Mouse (Mus musculus): ENCODE measurements at regions not wholly inside any gene's neighbourhood (a gene's known extent, or its start where the extent isn't known, plus 50 kb on each side); places are given as distances from the start of the nearest gene placed in this dataset.

DNA sequence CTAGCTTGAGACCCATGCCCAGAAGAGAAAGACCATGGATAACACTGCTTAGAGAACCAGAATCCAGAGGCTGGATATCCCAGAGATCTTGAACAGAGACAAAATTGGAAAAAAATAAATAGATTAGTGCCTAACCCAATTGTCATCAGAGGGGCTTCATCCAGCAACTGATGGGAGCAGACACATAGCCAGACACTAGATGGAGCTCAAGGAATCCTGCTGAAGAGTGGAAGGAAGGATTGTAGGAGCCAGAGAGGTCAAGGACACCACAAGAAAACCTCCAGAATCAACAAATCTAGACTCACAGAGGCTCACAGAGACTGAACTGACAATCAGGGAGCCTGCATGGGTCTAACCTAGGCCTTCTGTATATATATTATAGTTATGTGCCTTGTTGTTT, 359.4 kb downstream of the Ins1 start:
- no peak for ATAC-seq (replicated peaks in 1 of 2; ENCODE audit: insufficient read depth in 1 of 2, low FRiP score in 2 of 2, low TSS enrichment in 1 of 2, low read depth in 1 of 2, poor library complexity in 2 of 2, severe bottlenecking in 2 of 2)

DNA sequence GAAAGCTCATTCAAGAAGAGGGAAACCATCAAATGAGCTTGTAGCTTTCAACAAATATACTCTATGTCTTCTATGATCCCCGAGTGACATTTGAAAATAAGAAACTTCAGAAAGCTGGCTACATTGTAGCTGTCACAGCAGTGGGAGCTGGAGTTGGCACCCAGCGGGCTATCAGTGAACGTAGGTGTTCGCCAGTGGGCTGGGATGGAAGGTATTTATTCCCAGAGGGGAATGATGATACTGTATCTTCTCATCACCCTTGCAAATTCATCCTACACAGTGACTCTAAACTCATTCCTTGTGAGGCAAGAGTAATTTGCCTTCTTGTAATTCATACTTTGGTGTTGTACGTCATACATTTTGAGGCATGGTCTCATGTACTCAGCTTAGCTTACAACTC, 349.3 kb downstream of the Ins1 start:
- no peak for ATAC-seq (replicated peaks in 1 of 2; ENCODE audit: insufficient read depth in 1 of 2, low FRiP score in 2 of 2, low TSS enrichment in 1 of 2, low read depth in 1 of 2, poor library complexity in 2 of 2, severe bottlenecking in 2 of 2)

DNA sequence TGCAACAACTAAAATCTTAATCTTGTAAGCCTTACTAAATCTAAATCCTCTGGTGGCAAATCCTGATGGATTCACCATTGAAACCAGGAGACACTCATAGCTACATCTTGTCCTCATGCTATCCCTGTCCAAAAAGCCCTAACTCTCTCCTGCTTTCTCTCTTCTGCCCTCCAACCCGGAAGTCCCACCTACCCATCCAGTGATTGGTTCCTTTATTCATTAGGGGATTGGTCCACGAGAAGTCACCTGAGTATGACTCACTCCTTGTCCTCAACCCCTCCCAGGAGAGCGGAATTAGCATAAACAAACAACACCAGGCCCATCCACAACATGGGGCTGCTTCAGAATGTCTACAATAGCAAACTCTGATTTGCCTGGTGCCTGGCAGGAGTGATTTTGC, 342.8 kb downstream of the Ins1 start:
- no peak for ATAC-seq (replicated peaks in 1 of 2; ENCODE audit: insufficient read depth in 1 of 2, low FRiP score in 2 of 2, low TSS enrichment in 1 of 2, low read depth in 1 of 2, poor library complexity in 2 of 2, severe bottlenecking in 2 of 2)

DNA sequence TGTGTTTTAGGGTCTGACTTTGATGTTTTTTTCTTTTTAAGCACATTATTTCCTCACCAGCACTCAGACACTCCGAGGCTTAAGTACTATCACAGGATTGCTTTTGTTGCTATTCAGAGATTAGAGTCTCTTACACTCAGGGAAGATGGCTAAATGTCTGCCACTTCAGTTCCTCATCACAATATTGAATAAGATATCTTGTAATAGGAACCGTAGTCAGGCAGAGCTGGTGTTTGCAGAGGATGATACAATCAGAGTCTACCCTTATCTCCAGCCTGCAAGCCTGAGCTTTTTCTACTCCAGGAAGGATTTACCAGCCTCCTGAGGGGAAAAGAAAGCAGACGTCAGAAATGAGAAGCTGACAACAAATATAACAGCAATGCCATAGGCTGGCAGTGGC, 336.3 kb downstream of the Ins1 start:
- ATAC-seq (replicated peaks in 1 of 2; ENCODE audit: insufficient read depth in 1 of 2, low FRiP score in 2 of 2, low TSS enrichment in 1 of 2, low read depth in 1 of 2, poor library complexity in 2 of 2, severe bottlenecking in 2 of 2), result no peak

DNA sequence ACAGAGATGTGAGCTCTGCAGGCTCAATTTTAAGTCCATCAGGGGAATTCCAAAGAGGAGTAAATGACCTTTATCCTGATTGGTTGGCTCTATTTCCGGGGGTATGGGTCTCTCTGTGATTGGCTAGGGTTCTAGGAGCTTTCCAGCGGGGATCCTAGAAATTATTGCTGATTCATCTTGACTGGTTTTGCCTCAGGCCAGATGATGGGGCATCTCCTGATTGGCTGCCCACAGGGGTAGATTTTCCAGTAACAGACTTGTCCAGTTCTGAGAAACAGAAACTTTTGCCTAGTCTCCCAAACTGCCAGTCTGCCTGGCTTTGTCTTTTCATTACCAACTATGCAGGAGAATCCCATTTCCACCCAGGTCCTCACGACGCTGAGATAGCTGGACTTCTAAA, 301.3 kb downstream of the Ins1 start:
- ATAC-seq (replicated peaks in 1 of 2; ENCODE audit: insufficient read depth in 1 of 2, low FRiP score in 2 of 2, low TSS enrichment in 1 of 2, low read depth in 1 of 2, poor library complexity in 2 of 2, severe bottlenecking in 2 of 2), result no peak

DNA sequence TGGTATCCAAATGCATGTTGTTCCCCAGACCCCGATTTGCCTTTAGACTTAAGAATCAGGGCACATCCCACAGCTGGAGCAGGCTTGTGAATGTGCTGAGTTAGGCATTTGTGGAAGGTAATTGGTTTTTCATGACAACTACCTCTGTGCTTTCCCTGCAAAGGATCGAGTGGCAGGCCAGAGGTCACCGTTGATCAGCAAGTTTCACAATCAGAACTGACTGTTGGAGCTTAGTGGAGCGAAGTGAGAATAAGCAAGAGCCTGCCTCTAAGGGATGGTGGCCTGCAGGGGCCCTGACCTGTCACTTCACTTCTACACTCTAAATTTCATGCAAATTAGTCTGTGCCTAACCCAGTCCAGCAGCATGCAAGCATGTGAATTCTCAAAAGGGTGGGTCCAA, 270.7 kb downstream of the Ins1 start:
- no peak for ATAC-seq (replicated peaks in 1 of 2; ENCODE audit: insufficient read depth in 1 of 2, low FRiP score in 2 of 2, low TSS enrichment in 1 of 2, low read depth in 1 of 2, poor library complexity in 2 of 2, severe bottlenecking in 2 of 2)

DNA sequence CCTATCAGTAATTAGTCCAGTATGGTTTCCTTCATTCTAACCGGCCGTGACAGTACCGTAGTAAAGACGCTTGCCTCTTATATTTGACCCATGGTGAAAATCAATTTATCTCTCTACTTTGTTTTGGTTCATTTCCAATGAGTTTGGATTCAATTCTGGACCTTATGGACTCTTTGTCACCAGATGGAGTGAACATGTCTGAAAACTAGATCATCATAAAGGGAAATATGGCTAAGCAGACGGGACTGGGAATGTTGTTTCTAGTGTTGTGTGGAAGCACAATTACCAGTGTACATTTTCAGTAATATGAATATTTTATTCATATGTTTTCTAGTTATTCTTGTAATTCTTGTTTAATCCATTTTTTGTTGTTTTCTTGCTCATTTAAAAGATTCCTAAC, 261.4 kb downstream of the Ins1 start:
- ATAC-seq (replicated peaks in 1 of 2; ENCODE audit: insufficient read depth in 1 of 2, low FRiP score in 2 of 2, low TSS enrichment in 1 of 2, low read depth in 1 of 2, poor library complexity in 2 of 2, severe bottlenecking in 2 of 2), result no peak

DNA sequence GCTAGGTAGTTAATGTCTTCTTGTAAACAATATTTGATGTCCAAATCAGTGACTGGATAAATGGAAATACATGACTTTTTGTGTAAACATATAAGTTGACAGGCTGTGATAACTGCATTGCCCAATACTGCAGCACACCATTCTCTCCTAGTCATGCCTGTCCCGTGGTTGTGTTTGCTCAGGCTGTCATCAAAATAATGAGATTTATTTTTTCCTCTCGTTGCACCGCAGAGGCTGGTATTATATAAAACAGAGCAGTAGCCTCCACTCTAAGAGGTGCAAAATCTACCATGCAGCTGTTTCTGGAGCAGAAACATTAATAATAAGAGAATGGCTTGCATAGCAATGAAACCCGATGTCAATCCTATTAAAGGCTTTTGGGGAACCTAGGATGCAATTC, 239.2 kb downstream of the Ins1 start:
- no peak for ATAC-seq (replicated peaks in 1 of 2; ENCODE audit: insufficient read depth in 1 of 2, low FRiP score in 2 of 2, low TSS enrichment in 1 of 2, low read depth in 1 of 2, poor library complexity in 2 of 2, severe bottlenecking in 2 of 2)

Data from hematopoietic stem cell, adult 5-6 weeks (primary cell).